Comparison of ENCODE assay signal across 9 mouse cellular contexts in the genomic region with DNA sequence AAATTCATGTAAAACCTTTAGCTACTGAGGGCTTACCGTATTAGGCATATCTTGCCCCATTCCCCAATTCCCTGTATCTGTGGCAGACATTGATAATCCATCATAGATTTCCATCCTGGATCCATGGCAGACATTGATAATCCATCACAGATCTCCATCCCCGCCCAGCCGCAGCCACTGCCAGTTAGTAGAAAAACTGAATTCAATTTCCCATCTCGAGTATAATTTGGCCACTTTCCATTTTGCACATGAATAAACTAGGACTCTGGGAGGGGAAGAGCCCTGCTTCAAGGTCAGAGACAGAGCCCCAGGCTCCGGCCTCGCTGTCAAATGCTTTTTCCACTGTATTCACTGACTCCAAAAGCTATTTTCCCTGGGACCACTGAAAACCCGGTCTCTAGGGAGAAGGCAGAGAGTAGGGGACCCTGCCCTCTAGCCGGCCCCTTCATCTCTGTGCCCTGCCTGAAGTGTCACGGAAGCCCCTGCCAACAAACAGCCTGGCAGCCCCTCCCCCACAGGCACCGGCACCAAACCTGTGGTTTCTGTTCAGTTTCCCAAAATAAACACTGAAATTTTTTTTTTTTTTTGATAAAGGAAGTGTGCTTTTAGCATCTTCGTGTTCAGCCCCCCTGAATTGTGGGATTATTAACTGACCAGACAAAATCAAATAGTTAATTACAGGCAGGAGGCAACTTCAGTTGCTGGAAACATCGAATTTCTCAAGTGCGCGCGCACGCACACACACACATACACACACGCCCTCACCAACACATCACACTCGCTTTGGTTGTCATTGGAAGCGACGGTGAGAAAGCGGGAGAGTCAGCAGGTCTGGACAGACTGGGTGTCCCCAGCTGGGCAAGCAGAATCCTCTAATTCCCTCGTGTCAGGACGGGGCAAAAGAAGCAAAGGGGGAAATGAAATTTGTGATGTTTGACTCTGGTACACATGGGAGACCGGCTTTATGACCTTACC. TPM values are rescaled to one million over a fixed set of nuclear protein-coding genes. Genes with fewer than 3 reads are reported as not detected.
DNase-seq lines count a peak whose midpoint lies in the region; ATAC-seq and TF ChIP-seq lines count a peak whose summit lies in the region.
"Had no signal": no experiment of that assay in that cellular context is flagged by ENCODE, and none has a peak within 500 bp of the region (broad histone marks: within the 10 kb centered on the region; RNA-seq: fewer than 3 reads in every experiment).

No protein-coding gene starts in this region.

- no peak for DNase-seq in heart, postnatal 14 days
- DNase-seq in naive thymus-derived CD4-positive, alpha-beta T cell, adult 2 months (ENCODE audit: low read depth), result peak; percentile 9
- no peak for DNase-seq in layer of hippocampus, adult 18-20 months (ENCODE audit: low spot score in 2 of 2)
- no peak for DNase-seq in embryo, embryonic 11 days

- H3K27me3 ChIP-seq in heart, embryonic 11.5 days (ENCODE audit: control insufficient read depth, insufficient read depth, low read length), result no peaks in the 10 kb centered on the region
- no peaks in the 10 kb centered on the region for H3K27me3 ChIP-seq in E14TG2a.4 (ENCODE audit: insufficient read depth, low read length)
- no peaks in the 10 kb centered on the region for H3K27me3 ChIP-seq in forebrain, embryonic 15.5 days

- H3K4me2 ChIP-seq in heart, embryonic 11.5 days, result peak overlapping the region; percentile 45
- H3K4me2 ChIP-seq in forebrain, embryonic 15.5 days (replicated peaks), result peak overlapping the region; percentile 38

- no peak overlapping the region for H3K4me3 ChIP-seq in heart, embryonic 11.5 days (ENCODE audit: low read depth, low read length)
- H3K4me3 ChIP-seq in E14TG2a.4 (replicated peaks; ENCODE audit: low read length), result peak overlapping the region; percentile 69
- H3K4me3 ChIP-seq in forebrain, embryonic 15.5 days, result peak overlapping the region; percentile 23

- WGBS in heart, embryonic 11.5 days (ENCODE audit: insufficient replicate concordance), result 56% methylated on average over 24 of the region's 24 CpGs
- WGBS in forebrain, embryonic 15.5 days, result 51% methylated on average over 24 of the region's 24 CpGs

- H3K4me1 ChIP-seq in heart, embryonic 11.5 days (ENCODE audit: control insufficient read depth, insufficient read depth, low read length), result no peaks in the 10 kb centered on the region
- H3K4me1 ChIP-seq in E14TG2a.4 (replicated peaks; ENCODE audit: low read depth, low read length), result peaks cover 19% of the 10 kb centered on the region
- H3K4me1 ChIP-seq in forebrain, embryonic 15.5 days, result peaks cover 5% of the 10 kb centered on the region

- no peak for TF ChIP-seq CTCF in E14TG2a.4 (conservative IDR thresholded peaks at IDR 0.05; ENCODE audit: low read length)

- H3K36me3 ChIP-seq in heart, embryonic 11.5 days (ENCODE audit: control insufficient read depth, insufficient read depth, low read length), result no peaks in the 10 kb centered on the region
- H3K36me3 ChIP-seq in E14TG2a.4 (ENCODE audit: insufficient read depth, low read length), result no peaks in the 10 kb centered on the region
- H3K36me3 ChIP-seq in forebrain, embryonic 15.5 days, result no peaks in the 10 kb centered on the region
- H3K36me3 ChIP-seq: G1E had no signal

- ATAC-seq in heart, embryonic 11.5 days (replicated peaks; ENCODE audit: insufficient number of reproducible peaks, low FRiP score, low TSS enrichment), result no peak
- no peak; the same call in 1 of the 2 replicates for ATAC-seq in forebrain, embryonic 15.5 days (replicated peaks)
- no peak for ATAC-seq in megakaryocyte-erythroid progenitor cell, adult 5-6 weeks (replicated peaks; ENCODE audit: low FRiP score, low TSS enrichment, poor library complexity, severe bottlenecking)

- intact Hi-C loops in heart, postnatal 14 days (cut with DNase I), result no loop called here

- H3K27ac ChIP-seq in heart, embryonic 11.5 days (ENCODE audit: low read depth, low read length), result no peak overlapping the region
- H3K27ac ChIP-seq in forebrain, embryonic 15.5 days (replicated peaks), result peak overlapping the region; percentile 55

- no peaks in the 10 kb centered on the region for H3K9me3 ChIP-seq in heart, embryonic 11.5 days (replicated peaks; ENCODE audit: control insufficient read depth, low read length)
- peaks cover 7% of the 10 kb centered on the region for H3K9me3 ChIP-seq in E14TG2a.4 (ENCODE audit: low read length)
- no peaks in the 10 kb centered on the region for H3K9me3 ChIP-seq in forebrain, embryonic 15.5 days

- no peak overlapping the region for H3K9ac ChIP-seq in heart, embryonic 11.5 days (ENCODE audit: low read depth, low read length)
- no peak overlapping the region for H3K9ac ChIP-seq in forebrain, embryonic 15.5 days (replicated peaks)

RNA-seq across cellular contexts. Expression of gene Msi1, which starts 14.0 kb away (rescaled TPM):
- polyA plus RNA-seq in heart, embryonic 11.5 days (2014; fragmentation: Nextera tagmentation; extraction: Ambion mirVana), result 7.6 and 9.4 TPM in 2 replicates
- total RNA-seq in heart, postnatal 14 days (2021), result 1 to 10 TPM; 1.9 to 2.0 TPM
- 70.0 and 75.8 TPM in 2 replicates for polyA plus RNA-seq in forebrain, embryonic 15.5 days (2015; fragmentation: Nextera tagmentation; extraction: Ambion mirVana)
- total RNA-seq in megakaryocyte-erythroid progenitor cell, adult 5-6 weeks (2014; fragmentation: Nextera tagmentation), result not detected in 2 replicates
- total RNA-seq in megakaryocyte-erythroid progenitor cell, adult 5-6 weeks (2017), result not detected in 2 replicates
- total RNA-seq in layer of hippocampus, adult 18-20 months (2021), result 10 to 100 TPM; 50.7 to 53.3 TPM

RNA-seq across cellular contexts. Expression of gene Pla2g1b, which starts 50.7 kb away (rescaled TPM):
- 1.0 and 1.2 TPM in 2 replicates for polyA plus RNA-seq in heart, embryonic 11.5 days (2014; fragmentation: Nextera tagmentation; extraction: Ambion mirVana)
- total RNA-seq in heart, postnatal 14 days (2021), result not detected
- not detected in 2 replicates for polyA plus RNA-seq in forebrain, embryonic 15.5 days (2015; fragmentation: Nextera tagmentation; extraction: Ambion mirVana)
- not detected in 2 replicates for total RNA-seq in megakaryocyte-erythroid progenitor cell, adult 5-6 weeks (2014; fragmentation: Nextera tagmentation)
- not detected in 2 replicates for total RNA-seq in megakaryocyte-erythroid progenitor cell, adult 5-6 weeks (2017)
- not detected for total RNA-seq in layer of hippocampus, adult 18-20 months (2021)
- total RNA-seq: G1E had no signal

Comparison
In these comparisons a context has a peak if more than half of its experiments do, and no peak if none do; other contexts are left out.
1. RNA of gene Msi1, which starts 14.0 kb away (total RNA-seq): 50.7 to 53.3 TPM in layer of hippocampus, adult 18-20 months; 1.9 to 2.0 TPM in heart, postnatal 14 days and not detected in megakaryocyte-erythroid progenitor cell, adult 5-6 weeks; every median in the first group is over 10 times any median in the second.